Mouse (Mus musculus) kidney, postnatal 36 days (tissue): ENCODE measurements around the gene Selenoo.
A peak's percentile ranks its signal among the peaks of the same experiment; 100 is the strongest.

ENCODE experiments used
- DNase-seq, 2 experiments: peaks; one replicate each; pipeline ENCODE4 v3.0.0; 2021 to 2022; ENCODE audit warnings: mixed read lengths in 2 of 2

Selenoo gene

DNA sequence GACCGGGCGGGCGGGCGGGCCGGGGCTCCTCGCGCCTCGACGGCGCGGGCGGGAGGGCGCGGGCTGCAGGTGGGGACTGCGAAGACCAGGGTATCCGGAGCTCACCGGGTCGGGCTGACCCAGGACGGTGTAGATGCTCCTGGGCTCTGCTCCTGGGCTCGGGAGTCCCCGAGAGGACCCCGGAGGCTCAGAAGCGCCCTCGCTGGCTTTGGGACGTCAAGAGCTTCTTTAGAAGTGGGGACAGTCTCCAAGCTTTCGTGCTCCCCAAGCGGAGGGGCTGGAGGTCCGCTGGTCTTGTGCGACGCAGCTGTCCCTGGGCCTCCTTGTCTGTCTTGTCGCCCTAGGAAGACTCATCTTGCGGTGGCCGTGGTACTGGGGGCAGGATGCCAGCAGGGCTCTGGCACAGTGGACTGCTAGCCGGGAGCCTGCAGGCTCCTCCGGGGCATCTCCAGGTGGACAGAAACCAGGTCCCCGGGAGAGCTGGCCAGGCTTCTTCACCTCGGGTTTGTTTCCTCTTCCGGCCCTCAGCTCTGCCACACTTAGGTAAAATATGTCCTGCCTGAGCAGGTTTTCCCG is 12.6 kb upstream of the Selenoo start:
- peak; percentile 37 to 72 for DNase-seq

GRCm38 (mm10) chr15:89078208-89078836 is 10.6 kb upstream of the Selenoo start:
- DNase-seq, result peak; percentile 80 to 90

DNA sequence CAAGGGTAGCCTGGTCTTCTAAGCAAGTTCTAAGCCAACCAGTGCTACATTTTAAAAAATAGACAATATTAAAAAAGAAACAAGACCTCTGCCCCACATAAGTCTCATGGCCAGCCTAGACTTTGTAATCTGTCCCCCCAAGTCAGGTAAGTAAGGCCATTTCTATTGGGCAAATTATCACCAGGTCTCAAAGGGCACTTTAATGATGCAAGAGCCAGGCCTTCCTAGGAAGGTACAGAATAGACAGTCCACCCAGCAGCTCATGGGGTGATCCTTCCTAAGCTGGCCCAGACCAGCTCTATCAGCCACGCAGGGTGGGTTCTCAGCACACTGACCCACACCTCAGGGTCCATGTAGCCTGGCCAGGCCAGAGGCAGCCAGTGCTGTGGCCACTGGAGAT is 5.0 kb upstream of the Selenoo start:
- no peak for DNase-seq

DNA sequence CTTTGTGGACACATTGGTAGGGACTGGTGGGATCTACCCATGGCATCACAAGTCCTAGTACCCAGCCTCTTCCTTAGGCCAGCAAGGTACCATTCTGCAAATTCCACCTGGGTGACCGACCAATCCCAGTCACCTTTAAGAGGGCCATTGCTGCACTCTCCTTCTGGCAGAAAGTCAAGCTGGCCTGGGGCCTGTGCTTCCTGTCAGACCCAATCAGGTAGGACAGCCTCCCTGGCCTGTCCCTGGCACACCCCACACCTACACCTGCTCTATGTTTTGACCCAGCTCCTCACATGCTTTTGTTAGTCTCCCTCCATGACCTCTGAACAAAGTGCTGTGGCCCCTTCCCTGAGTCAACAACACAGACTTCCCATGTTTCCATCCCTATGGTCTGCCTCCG is 4.1 kb upstream of the Selenoo start:
- DNase-seq, result no peak

DNA sequence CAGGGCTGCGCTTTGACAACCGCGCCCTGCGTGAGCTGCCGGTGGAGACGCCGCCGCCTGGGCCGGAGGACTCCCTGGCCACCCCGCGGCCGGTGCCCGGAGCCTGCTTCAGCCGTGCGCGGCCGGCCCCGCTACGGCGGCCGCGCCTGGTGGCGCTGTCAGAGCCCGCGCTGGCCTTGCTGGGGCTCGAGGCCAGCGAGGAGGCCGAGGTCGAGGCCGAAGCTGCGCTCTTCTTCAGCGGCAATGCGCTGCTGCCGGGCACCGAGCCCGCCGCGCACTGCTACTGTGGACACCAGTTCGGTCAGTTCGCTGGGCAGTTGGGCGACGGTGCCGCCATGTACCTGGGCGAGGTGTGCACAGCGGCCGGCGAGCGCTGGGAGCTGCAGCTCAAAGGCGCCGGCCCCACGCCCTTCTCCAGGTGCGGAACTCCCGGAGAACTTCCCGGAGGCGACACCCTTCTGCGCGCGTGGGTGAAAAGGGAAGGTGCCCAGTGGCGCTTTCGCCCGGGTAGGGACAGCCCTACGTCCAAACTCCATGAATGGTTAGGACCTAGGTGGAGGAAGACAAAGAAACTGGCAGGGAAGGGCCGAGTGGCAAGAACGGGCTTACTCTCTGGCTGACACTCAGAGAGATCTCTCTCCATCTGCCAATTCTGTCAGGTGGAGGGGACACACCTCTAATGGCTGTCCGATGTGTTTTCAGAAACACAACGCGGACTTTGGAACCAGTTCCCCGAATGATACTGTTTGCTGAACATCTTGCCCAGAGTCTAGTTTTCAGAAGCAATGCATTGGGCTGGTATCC is 566 bp downstream of the Selenoo start:
- peak; percentile 49 to 67 for DNase-seq

- no peak for DNase-seq
Measured at GRCm38 (mm10) chr15:89090662-89091061, 1.8 kb downstream of the Selenoo start.

GRCm38 (mm10) chr15:89092181-89092580 is 3.3 kb downstream of the Selenoo start:
- no peak for DNase-seq

DNA sequence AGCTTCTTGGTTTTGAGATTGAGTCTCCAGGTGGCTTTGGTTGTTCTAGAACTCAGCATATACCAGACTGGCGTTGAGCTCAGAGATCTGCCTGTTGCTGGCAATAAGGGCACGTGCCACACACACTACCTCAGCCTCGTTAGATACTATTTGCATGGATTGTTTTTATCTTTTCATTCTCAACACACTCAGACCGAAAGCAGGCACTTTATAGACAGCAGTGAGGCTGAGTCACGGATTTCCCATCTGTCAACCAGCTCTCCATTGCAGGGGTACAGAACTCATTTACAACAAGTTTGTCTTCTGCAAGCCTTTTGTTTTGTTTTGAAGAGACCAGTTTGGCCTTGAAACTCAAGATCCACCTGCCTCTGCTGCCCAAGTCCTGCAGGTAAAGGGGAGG is 8.6 kb downstream of the Selenoo start:
- DNase-seq, result no peak

DNA sequence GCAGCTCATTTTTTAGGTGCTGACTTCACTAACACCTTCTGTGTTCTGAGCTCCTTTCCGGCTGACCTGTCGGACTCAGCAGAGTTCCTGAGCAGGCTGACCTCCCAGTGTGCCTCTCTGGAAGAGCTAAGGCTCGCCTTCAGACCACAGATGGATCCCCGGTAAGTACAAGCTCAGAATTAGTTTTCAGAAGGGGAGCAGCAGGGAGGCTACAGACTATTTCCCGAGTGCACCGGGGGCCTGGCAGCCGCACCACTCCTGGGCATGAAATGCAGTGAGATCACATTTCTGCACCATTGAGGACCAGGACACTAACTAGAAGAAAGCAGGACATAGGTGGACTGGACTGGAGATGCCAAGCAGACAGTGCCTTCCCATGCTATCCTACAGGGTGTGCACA is 9.7 kb downstream of the Selenoo start:
- DNase-seq, result no peak

- no peak for DNase-seq
Measured at GRCm38 (mm10) chr15:89100823-89101222, 11.9 kb downstream of the Selenoo start.

GRCm38 (mm10) chr15:89102646-89103045 is 13.8 kb downstream of the Selenoo start:
- DNase-seq, result no peak

- no peak for DNase-seq
Measured at GRCm38 (mm10) chr15:89103921-89104320, 15.0 kb downstream of the Selenoo start.

GRCm38 (mm10) chr15:89104425-89104824 is 15.5 kb downstream of the Selenoo start:
- DNase-seq, result no peak

- no peak for DNase-seq
Measured at GRCm38 (mm10) chr15:89106073-89106472, 17.2 kb downstream of the Selenoo start.

DNA sequence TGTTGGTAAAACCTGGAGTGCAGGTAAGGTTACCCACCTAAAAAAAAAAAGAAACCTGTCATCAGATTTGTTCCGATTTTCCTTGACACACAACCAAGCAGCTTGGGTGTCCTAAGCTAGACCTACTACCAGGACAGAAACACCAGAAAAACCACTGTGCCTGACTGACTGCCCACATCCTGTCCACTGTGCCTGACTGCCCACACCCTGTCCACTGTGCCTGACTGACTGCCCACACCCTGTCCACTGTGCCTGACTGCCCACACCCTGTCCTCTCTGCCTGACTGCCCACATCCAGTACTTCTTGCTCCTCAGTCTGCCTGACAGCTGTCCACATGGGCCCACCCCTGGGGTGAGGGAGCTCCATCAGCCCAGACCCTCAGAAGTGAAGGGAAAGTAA is 18.1 kb downstream of the Selenoo start:
- no peak for DNase-seq

GRCm38 (mm10) chr15:89110147-89110546 is 21.3 kb downstream of the Selenoo start:
- no peak for DNase-seq

GRCm38 (mm10) chr15:89118007-89118406 is 29.1 kb downstream of the Selenoo start:
- peak in 1 of 2 experiments; percentile 34 for DNase-seq

- DNase-seq, result peak; percentile 96 to 98
Measured at GRCm38 (mm10) chr15:89122649-89123366, 33.9 kb downstream of the Selenoo start, which contains the start of gene Tubgcp6. Gene Tubgcp6, minus strand, starts transcription at chr15:89123112.

DNA sequence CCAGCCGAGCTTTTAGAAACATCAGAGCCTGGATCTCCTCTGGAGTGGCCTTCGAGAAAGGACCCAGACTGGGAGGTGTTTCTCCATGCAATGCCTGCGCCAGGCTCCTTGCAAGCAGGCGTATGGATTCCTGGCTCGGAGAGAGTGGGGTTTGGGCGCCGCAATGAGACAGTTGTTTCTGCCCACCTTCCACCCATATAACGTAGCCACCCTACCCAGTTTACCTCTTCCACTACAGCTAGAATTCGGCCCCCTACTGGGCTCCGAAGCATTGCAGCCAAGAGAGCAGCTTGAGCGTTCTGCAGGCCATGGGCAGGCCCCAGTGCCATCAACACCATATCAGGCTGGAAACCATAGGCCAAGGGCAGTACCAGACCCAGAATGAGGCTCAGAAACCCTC is 34.7 kb downstream of the Selenoo start:
- peak in 1 of 2 experiments; percentile 41 for DNase-seq

- no peak for DNase-seq
Measured at GRCm38 (mm10) chr15:89124312-89124711, 35.4 kb downstream of the Selenoo start.

GRCm38 (mm10) chr15:89125351-89125750 is 36.5 kb downstream of the Selenoo start:
- no peak for DNase-seq

- peak; percentile 61 to 82 for DNase-seq
Measured at GRCm38 (mm10) chr15:89126622-89127021, 37.7 kb downstream of the Selenoo start.

DNA sequence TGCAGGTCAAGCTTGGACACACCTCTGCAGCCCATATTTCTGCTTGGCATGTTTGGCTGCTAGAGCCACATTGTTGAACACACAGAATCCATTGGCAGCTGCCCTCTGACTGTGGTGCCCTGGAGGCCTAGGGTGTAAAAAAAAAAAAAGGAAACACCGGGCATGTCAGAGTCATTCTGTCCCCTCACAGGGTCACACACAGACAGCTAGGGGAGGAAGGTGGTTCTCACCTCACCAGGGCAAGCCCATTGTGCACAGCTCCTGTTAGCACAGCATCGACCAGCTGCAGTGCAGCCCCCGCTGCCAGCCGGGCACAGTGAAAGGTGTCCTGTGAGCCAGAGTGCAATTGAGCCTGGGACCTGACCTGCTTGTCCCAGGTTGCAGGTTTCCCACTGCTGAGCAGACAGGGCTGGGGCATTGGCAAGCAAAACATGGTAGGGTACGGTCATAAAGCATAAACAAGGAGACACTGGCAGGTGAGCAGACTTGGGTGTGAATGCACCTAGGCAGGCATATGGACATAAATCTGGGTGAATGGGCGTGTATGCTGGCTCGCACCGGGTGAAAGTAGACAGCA is 38.6 kb downstream of the Selenoo start:
- DNase-seq, result no peak
